Mouse (Mus musculus) cerebellum, adult 9-10 months (tissue): ENCODE measurements around the gene Cgas.

Experiments used
- DNase-seq: peaks from one replicate; pipeline ENCODE4 v3.0.0; 2022

Cgas gene

DNA sequence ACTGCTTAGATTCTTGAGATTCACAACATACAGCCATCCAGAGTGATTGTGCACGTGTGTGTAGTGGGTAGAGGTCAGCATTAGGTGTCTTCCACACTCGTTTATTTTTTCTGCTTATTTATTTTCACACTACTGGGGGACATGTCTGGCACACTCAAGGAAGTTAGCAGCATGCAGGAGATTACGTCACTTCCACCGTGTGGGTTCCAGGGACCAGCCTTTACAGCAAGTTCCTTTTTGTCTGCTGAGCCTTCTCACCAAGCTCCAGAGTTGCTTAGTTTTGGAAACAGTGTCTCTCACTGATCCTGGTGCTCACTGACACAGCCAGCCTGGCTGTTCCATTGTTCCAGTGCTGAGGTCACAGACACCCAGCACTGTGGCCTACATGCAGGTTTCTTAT, 8.3 kb upstream of the Cgas start:
- DNase-seq: no peak

DNA sequence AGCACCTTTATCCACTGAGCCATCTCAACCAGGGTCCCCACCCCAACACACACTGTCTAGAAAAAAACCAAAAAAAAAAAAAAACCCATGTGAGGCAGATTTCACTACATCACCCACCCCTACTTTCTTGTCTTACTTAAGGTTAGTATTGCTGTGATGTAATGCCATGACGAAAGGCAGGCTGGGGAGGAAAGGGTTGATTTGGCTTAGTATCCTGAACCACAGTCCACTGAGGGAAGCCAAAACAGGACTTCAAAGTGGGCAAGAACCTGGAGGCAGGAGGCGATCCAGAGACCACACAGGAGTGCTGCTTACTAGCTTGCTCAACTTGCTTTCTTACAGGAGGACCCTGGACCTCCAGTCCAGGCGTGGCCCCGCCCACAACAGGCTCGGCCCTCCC, 7.4 kb upstream of the Cgas start:
- no peak for DNase-seq

DNA sequence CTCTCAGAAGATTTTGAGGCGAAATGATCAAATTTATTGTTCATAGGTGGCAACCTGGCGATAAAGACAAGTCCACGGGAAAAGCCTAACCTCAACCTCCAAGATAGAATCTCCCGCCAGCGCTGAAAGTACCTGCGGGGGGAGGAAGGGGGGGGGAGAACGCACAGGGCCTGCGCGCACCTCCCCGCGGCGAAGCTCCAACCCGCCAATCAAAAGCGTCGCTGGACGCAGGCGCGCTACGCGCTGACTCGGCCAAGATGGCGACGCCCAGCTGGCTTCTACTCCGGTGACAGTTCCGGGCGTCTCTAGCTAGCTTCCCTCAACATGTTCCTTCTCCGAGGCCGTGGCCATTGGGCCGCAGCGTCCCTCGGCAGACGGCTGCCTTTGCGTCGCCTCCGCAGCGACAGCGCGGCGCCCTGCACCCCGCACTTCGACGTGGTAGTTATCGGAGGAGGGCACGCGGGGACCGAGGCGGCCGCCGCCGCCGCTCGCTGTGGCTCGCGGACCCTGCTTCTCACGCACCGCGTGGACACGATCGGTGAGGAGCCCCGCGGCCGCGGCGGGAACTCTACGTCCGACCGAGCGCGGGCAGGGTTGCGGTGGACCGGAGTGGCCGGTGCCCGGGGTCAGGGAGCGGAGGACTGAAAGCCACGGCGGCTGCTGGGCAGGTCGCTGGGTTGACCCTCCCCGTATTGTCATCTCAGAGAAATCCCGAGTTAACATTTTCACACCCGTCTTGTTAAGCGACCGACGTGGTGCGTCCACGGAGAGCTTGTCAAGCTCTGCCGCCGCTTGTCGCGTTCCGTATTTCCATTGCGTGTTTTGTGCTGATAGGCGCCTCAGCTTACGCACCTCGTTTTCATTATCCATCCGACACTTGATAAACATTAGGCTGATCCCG, 5.2 kb upstream of the Cgas start, which contains the start of the genes Mto1 and Gm17324:
Gene Mto1, plus strand, starts transcription at position 236 of the 901 bp plus-strand sequence.
Gene Gm17324, minus strand, starts transcription at position 814 of the 901 bp plus-strand sequence.
- peak; percentile 86 for DNase-seq

DNA sequence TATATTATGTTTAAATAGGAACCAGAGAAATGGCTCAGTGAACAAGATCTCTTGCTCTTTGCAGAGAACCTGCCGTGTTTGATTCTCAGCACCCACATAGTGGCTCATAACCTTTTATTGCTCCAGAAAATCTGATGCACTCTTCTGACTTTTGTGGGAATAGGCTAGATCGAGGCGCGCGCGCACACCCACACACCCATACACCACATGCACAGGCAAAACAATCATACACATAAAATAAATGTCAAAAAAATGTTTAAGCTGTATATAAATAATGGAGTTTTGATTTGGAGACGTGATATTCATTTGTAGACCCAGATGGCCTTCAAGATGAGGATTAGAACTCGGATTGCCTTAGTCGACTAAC, 4.6 kb upstream of the Cgas start:
- DNase-seq: no peak

- no peak for DNase-seq
These were observed 829 bp downstream of the Cgas start for GRCm38 (mm10) chr9:78442237-78442578.

DNA sequence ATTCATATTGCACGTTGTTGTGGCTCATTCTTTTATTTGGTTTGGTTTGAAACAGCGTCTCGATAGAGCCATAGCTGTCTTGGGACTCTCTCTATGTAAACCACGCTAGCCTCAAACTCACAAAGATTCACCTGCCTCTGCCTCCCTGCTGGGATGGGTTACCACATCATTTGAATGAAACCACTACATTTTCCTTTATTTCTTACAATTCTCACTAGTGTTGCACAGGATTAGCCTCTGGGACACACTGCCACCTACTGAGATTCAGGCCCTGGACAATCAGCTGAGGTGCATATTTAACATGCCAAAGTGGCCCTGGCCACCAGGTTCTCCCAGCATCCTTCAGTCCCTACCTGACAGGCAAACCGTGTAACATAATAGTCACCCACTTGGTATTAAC, 3.6 kb downstream of the Cgas start:
- DNase-seq: no peak

- no peak for DNase-seq
These were observed 10.6 kb downstream of the Cgas start for GRCm38 (mm10) chr9:78432471-78432870.

DNA sequence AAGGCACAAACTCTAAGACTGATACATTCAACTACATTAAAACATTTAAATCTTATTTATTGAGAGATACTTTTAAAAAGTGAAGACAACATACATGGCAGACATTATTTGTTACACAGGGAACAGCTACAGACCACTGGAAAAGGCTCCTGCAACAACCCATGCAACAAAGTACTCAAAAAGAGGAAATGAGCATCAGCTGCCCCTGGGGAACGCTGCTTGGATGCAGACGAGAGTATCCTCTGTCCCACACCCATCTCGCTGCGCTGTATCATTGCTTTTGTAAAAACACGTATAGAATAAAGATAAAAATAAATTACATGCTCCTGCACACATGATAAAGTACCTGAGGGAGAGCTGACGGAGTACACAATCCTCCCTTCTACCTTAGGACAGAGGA, 12.6 kb downstream of the Cgas start:
- DNase-seq: no peak

DNA sequence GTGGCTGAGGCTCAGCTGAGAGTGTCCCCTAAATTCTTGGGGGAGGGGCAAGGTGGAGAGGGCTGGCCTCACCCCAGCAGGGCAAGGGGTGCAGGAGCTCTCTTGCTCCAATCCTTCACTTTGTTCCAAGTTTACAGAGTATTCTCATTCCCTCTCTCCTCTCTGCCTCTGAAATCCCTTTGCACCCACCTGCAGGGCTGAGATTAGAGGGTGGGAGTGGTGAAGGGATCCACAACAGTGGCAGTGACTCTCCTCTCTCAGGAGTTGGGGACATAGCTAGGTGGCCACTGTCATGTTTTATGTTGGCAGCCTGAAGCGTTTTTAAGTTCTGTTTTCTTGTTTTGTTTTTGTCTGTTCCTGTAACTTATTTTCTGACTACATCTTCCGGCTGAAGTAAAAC, 13.5 kb downstream of the Cgas start:
- no peak for DNase-seq

GRCm38 (mm10) chr9:78428870-78429432, 14.1 kb downstream of the Cgas start:
- DNase-seq: no peak

GRCm38 (mm10) chr9:78428185-78428584, 14.9 kb downstream of the Cgas start:
- DNase-seq: no peak

- DNase-seq: no peak
These were observed 15.7 kb downstream of the Cgas start for GRCm38 (mm10) chr9:78427362-78427781.

GRCm38 (mm10) chr9:78401596-78401995, 41.4 kb downstream of the Cgas start:
- no peak for DNase-seq

GRCm38 (mm10) chr9:78400570-78400969, 42.5 kb downstream of the Cgas start:
- DNase-seq: no peak

DNA sequence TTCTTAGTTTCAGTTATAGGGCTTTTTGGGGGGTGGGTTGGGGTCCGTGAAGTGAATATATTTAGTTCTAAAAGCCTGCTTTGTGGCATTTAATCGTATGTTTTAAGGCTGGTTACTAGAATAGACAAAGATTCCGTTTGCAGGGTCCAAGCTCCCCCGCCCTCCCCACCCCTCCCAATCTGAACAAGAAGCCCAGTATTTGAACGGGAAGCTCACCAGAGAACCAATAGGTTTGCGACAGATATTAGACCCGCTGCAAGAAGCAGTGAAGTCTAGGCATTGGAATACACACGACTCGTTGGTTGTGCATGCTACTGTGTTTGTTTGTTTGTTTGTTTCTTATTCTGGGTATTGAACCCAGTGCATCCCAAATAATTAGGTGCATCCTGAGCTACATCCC, 46.5 kb downstream of the Cgas start:
- DNase-seq: no peak

- no peak for DNase-seq
These were observed 47.2 kb downstream of the Cgas start, which contains the start of gene Ddx43 for GRCm38 (mm10) chr9:78395630-78396351. TSS of gene Ddx43 (plus strand) at chr9:78395777.

- DNase-seq: no peak
These were observed 47.8 kb downstream of the Cgas start for GRCm38 (mm10) chr9:78395244-78395629.

GRCm38 (mm10) chr9:78394602-78395001, 48.4 kb downstream of the Cgas start:
- DNase-seq: no peak

- DNase-seq: no peak
These were observed 49.3 kb downstream of the Cgas start for GRCm38 (mm10) chr9:78393741-78394140.

DNA sequence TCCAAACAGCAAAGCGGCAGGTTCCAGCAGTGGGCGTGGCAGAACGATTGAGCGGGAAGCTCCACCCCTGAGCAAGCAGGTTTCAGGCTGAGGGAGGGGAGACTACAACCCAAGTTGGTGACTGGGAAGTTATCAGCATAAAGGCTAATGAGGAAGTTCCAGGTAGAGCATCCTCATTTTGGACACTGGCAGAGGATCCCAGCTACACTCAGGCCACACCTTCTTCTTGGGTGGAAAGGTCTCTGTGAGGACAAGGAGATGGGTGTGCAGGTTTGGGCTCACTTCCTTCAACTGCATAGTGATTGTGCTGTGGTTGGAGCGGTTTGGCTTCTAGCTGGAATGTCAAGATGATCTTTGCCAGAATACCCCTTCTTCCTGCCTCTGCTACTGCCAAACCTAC, 53.1 kb downstream of the Cgas start:
- DNase-seq: no peak

DNA sequence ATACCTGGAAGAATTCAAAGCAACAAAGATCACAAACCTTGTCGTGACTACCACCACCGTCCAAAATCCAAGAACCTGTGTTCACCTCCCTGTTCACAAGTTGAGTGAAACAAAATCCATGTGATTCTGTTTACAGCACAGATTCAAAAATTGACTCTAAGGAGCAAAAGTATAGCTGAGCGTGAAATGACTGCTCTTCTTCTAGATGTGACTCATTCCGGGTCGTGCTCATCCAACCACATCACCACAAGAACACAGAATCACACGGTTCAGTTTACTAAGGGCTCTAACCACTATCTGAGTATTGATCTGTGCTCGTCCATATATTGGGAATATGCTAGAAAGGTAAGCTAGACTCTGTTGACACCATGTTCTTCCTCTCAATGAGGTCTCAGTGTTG, 56.1 kb downstream of the Cgas start:
- no peak for DNase-seq

GRCm38 (mm10) chr9:78385893-78386292, 57.1 kb downstream of the Cgas start:
- no peak for DNase-seq
